Mouse (Mus musculus) left cerebral cortex, adult 11 months (tissue): ENCODE measurements at regions not wholly inside any gene's neighbourhood (a gene's known extent, or its start where the extent isn't known, plus 50 kb on each side); places are given as distances from the start of the nearest gene placed in this dataset.

Source experiments
- DNase-seq: peaks from one replicate; pipeline ENCODE4 v3.0.0; 2022; ENCODE audit warnings: low spot score

- no peak for DNase-seq
Observed at GRCm38 (mm10) chr14:9338220-9338619, 672.2 kb upstream of the 4930452B06Rik start.

- no peak for DNase-seq
Observed at GRCm38 (mm10) chr14:9337107-9337506, 671.1 kb upstream of the 4930452B06Rik start.

DNA sequence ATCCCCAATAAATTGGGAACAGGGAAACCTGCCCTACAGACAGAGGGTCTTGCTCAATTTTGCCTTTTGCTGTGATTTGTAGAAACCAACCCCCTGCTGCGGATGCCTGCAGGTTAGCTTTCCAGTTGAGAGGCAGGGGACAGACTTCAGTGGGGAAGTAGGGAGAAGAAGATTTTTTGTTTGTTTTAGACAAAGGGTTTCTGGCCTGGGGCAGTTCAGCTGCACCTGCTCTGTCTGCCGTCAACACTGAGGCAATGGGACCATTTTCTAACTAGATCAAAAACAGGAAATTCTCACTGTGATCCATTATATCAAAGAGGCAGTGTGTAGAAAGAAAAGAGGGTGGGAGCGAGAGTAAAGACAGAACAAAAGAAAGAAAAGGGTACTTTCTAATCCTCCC lies 665.6 kb upstream of the 4930452B06Rik start:
- no peak for DNase-seq

DNA sequence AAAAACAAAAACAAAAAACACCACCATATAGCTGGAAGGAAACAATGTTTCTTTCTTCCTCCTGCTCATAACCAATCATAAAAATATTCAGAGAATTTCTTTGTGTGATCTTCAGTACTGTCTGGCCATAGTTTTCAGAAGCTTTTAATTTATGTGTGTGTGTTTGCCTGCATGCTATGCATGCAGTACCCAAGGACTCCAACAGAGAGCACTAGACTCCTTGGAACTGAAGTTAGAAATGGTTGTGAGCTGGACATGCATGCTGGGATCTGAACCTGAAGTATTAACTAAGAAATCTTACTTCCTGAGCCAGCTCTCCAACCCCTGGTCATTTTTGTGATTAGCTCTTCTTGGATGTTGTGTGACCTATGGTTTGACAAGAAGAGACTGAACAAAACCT lies 664.7 kb upstream of the 4930452B06Rik start:
- DNase-seq, result no peak

- DNase-seq, result no peak
Observed at GRCm38 (mm10) chr14:9329839-9330485, 663.9 kb upstream of the 4930452B06Rik start.

GRCm38 (mm10) chr14:9327344-9327743 lies 661.3 kb upstream of the 4930452B06Rik start:
- no peak for DNase-seq

- no peak for DNase-seq
Observed at GRCm38 (mm10) chr14:9319842-9320241, 653.8 kb upstream of the 4930452B06Rik start.

DNA sequence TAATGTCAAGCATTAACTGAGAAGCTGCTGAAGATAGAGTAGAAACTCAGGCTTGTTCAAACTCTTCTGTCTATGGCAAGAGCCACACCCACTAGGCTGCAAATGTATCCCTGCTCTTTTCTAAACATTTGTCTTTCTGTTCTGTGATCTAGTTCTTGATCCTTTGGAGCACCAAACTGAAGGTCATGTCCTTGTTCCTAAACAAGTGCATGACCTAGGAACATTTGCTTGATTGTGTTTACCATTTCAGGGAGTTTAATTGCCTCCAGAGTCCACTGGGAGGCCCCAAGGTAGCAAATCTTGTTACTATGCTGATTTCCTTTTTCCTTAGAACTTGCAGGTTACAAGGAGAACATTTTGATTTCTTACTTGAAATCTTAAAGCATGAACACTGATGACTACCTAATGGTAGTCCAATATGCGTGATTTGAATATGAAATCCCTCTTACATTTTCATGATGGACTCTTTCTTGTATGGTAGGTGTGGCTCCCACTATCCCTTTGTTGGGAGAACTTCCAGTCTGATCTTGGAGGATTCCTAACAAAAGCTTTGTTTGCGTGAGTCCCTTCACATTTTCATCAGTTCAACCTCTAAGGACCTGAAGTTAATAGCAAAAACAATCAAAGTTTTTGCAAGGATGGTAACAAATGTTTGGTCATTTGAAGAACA lies 652.9 kb upstream of the 4930452B06Rik start:
- no peak for DNase-seq

DNA sequence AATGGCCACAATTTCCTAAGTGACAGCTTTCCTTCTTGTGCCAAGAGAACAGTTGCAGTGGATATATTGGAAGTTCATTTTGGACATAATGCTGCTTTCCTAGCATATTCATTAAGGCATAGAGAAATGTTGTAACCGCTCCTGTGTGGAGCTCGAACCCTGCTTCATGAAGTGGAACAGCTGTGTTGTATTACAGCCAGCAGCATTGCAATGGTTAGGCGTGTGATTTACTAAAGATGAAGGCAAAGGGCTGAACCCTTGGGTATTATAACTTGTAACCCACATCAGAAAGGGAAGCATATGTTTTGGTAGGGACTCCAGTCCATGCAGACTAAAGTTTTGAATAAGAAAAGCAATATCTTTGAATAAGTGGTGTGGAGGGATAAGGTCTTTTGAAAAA lies 649.2 kb upstream of the 4930452B06Rik start:
- DNase-seq, result no peak

GRCm38 (mm10) chr14:9296145-9296544 lies 630.1 kb upstream of the 4930452B06Rik start:
- DNase-seq, result no peak

DNA sequence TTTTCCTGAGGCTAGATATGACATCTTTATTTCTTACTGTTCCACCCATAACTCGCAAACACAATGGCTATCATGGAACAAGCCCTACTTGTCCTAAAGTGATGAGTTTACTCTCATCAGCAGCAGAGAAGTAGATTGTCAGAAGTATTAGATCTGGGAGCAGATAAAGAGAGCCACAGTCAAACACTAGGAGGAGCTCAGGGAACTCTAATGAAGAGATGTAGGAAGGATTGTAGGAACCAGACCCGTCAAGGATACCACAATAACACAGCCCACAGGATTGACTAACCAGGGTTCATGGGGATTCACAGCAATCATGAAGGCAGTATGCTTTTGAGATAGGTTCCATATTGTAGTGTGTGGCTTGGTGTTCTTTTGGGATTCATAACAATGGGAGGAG lies 628.5 kb upstream of the 4930452B06Rik start:
- DNase-seq, result no peak

- no peak for DNase-seq
Observed at GRCm38 (mm10) chr14:9288103-9288502, 622.1 kb upstream of the 4930452B06Rik start.

DNA sequence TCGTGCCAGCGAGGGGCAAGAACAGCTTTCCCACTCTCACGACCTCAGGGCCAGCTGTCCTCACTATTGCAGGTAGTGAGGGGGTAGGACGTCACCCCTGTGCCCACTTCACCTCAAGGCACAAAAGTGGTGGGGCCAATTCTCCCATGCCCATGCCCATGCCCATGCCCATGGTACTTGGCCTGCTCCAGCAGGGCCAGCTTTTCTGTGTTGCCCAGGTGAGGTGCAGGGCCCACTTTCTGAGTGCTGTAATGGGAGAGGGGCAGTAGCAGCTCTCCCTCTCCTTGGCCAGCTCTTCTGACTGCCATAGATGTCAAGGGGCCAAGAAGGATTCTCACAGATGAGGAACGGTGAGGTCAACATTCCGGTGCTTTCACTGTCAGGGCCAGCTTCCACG lies 619.6 kb upstream of the 4930452B06Rik start:
- no peak for DNase-seq

GRCm38 (mm10) chr14:9284976-9285605 lies 619.1 kb upstream of the 4930452B06Rik start:
- DNase-seq, result no peak

DNA sequence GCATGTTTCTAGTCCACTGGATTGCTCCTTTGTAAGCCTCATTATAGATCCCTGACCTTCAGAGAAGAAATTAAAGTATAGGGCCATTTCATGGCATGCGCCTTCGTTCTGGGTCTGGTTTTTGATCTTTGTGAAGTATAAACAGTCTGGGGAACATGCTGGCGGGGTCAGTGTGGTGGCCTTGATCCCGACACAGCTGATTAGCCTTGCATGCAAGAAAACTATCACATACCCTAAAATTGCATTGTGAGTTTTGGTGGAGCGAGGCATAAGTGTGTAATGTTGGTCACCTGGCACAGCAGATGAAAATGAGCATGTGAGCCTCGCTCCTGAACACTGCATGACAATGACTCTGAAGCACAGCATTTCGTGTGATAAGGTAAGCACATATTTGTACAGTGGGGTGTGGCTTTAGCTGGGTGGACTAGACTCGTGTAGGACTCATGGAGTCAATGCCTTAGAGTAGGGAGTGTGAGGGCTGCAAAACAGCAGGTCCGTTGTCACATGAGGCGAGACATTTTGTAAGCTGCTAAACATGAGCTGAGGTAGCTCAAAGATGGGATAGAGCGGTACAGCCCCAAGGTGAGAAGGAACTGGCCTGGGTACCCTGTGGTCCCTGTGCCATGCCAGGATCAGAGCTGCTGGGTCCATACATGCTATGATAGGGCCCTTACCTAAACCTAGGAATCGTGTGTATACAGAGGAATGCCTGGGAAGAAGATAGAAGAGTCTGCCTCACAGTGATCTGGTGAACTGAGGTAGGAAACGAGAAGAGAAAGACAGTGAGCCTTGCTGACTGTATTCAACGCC lies 601.4 kb upstream of the 4930452B06Rik start:
- DNase-seq, result no peak

- no peak for DNase-seq
Observed at GRCm38 (mm10) chr14:9252017-9252416, 586.0 kb upstream of the 4930452B06Rik start.

- no peak for DNase-seq
Observed at GRCm38 (mm10) chr14:9245266-9245665, 579.2 kb upstream of the 4930452B06Rik start.

DNA sequence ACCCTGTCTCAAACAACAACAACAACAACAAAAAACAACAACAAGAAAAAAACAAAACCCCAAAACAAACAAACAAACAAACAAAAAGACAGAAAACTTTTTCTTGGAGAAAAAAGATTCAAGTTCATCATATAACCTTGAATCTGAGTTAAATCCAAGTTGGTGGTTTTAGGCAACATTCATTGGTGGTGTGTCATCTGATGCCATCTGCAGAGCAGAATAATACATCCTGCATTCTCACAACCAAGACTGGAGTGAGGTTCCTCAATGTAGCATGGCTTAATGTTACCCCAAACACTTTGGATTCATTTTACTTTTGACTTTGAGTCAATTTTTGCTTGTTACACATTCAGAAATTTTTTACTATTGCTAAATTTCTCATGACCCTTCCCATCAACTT lies 577.3 kb upstream of the 4930452B06Rik start:
- no peak for DNase-seq

DNA sequence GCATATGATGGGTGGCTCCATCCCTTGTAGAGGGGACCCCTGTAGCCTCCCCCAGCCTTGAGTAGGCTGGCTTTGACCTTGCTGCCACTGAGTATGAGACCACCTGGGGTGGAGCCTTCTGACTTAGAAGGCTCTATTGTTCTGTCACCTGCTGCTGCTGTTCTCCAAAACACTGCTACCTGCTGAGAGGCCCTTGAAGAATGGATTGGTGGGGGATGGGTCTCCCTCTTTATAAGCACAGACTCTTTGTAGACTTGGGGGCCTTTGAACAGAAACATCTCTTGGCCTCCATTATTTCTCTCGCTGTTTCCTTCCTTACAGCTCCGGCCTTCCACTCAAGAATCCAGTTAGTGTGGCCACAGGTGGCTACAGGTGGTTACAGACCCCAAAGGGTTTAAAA lies 576.1 kb upstream of the 4930452B06Rik start:
- DNase-seq, result no peak

GRCm38 (mm10) chr14:9227670-9228069 lies 561.6 kb upstream of the 4930452B06Rik start:
- no peak for DNase-seq

DNA sequence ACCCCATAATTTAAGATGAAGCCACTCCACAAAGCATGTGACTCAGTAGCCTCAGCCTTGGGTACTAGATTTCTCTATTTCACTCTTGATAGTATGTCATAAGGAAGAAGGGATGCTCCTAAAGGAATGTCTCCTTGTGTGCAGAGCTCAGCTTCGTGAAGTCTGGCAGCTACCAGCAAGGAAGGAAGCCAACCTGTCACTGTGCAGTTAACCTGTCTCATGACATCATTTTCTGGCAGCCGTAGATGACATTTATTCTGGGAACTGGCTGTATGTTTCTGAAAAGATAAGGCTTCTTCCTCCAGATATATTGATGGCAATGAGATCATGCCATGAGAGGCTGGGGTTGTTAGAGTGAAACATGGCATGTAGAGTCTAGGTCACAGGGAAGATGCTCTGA lies 534.2 kb upstream of the 4930452B06Rik start:
- DNase-seq, result no peak

DNA sequence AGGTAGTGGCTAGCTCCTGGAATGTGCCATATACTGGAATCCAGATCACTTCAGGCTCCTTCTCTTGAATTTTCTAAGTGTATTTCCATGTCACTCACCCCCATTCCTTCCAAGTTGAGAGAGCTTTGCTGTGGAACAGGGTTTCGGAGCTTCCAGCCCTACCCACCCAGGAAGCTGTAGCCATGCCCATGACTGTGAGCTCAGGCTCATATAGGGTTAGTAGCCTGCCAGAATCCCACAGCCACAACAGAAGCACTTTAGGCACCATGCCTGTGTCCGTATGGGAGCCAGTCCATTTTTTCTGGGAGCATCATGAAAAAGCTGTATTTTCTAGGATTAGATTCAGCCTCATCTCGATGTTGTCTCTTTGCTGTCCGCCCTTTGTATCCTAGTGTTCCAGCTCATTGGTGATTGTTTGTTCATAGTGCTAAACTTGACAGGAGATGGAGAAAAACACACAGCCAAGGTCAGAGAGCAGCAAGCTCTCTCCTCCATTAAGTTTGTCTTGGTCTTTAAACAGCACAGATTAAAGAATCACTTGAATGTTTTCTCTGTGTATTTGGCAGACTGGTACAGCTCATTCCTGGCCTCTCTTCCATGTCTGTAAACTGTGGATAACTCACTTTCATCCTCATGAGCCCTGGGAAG lies 526.2 kb upstream of the 4930452B06Rik start:
- DNase-seq, result no peak
